Mouse (Mus musculus): ENCODE measurements around the gene Polq.

Polq gene

GRCm38 (mm10) chr16:37011061-37011921, at the start of gene Polq:
TSS of gene Polq (plus strand) at chr16:37011786.
- DNase-seq = peak; percentile 99

GRCm38 (mm10) chr16:36963415-36963814, 48.2 kb upstream of the Polq start:
- no peak for DNase-seq

GRCm38 (mm10) chr16:36979127-36979526, 32.5 kb upstream of the Polq start:
- peak; percentile 61 for DNase-seq

- peak; percentile 77 for DNase-seq
These were observed 27.8 kb upstream of the Polq start for GRCm38 (mm10) chr16:36983796-36984195.

GRCm38 (mm10) chr16:36985636-36986042, 25.9 kb upstream of the Polq start:
- peak; percentile 96 for DNase-seq

- peak; percentile 85 for DNase-seq
These were observed 24.2 kb upstream of the Polq start for GRCm38 (mm10) chr16:36987399-36987798.

GRCm38 (mm10) chr16:36988066-36988465, 23.5 kb upstream of the Polq start:
- peak; percentile 30 for DNase-seq

- DNase-seq = peak; percentile 94
These were observed 22.1 kb upstream of the Polq start for GRCm38 (mm10) chr16:36989493-36989892.

- DNase-seq = peak; percentile 95
These were observed 21.5 kb upstream of the Polq start, which contains the start of gene Fbxo40 for GRCm38 (mm10) chr16:36989999-36990625. TSS of gene Fbxo40 (minus strand) at chr16:36990467.

- DNase-seq = peak; percentile 86
These were observed 13.9 kb upstream of the Polq start for GRCm38 (mm10) chr16:36997650-36998049.

- DNase-seq = peak; percentile 91
These were observed 12.1 kb upstream of the Polq start for GRCm38 (mm10) chr16:36999366-36999972.

GRCm38 (mm10) chr16:37009262-37009661, 2.3 kb upstream of the Polq start:
- DNase-seq = no peak

GRCm38 (mm10) chr16:37010370-37010769, 1.2 kb upstream of the Polq start:
- no peak for DNase-seq

- no peak for DNase-seq
These were observed 320 bp downstream of the Polq start for GRCm38 (mm10) chr16:37011922-37012289.

GRCm38 (mm10) chr16:37012336-37012735, 750 bp downstream of the Polq start:
- no peak for DNase-seq

- DNase-seq = no peak
These were observed 16.0 kb downstream of the Polq start for GRCm38 (mm10) chr16:37027581-37027980.

- no peak for DNase-seq
These were observed 20.4 kb downstream of the Polq start for GRCm38 (mm10) chr16:37031996-37032395.

- no peak for DNase-seq
These were observed 23.2 kb downstream of the Polq start for GRCm38 (mm10) chr16:37034751-37035150.

GRCm38 (mm10) chr16:37059631-37060030, 48.0 kb downstream of the Polq start:
- DNase-seq = no peak

- no peak for DNase-seq
These were observed 49.7 kb downstream of the Polq start for GRCm38 (mm10) chr16:37061261-37061660.

GRCm38 (mm10) chr16:37072354-37072753, 60.8 kb downstream of the Polq start:
- no peak for DNase-seq

GRCm38 (mm10) chr16:37089648-37090047, 78.1 kb downstream of the Polq start:
- DNase-seq = no peak

- DNase-seq = no peak
These were observed 82.7 kb downstream of the Polq start for GRCm38 (mm10) chr16:37094169-37094833.

All from heart, adult 11 months (tissue).